Mouse (Mus musculus) lung, adult 2 months (tissue): Measurements from ENCODE around the gene Nutm1. TPM values are rescaled to one million over a fixed set of nuclear protein-coding genes. Genes with fewer than 3 reads are reported as not detected.
A peak's percentile ranks its signal among the peaks of the same experiment; 100 is the strongest.

Experiments used
- DNase-seq: peaks from one replicate; pipeline ENCODE4 v3.0.0; 2022
- H3K4me1 ChIP-seq: fragments of 200-500 bp; 2 replicates; pipeline ENCODE4 v1.6.1; 2011; ENCODE audit warnings: low read length; ENCODE audit not compliant: control insufficient read depth, insufficient read depth
- H3K4me3 ChIP-seq: fragments of 200-500 bp; replicated peaks from 2 replicates; pipeline ENCODE3; 2011; ENCODE audit warnings: low read depth, mild to moderate bottlenecking, control low read depth, low read length; ENCODE audit errors: extremely low read depth
- CTCF ChIP-seq: fragments of 200-500 bp; IDR thresholded peaks from 2 replicates; pipeline ENCODE4 v1.5.1; 2011; ENCODE audit warnings: mild to moderate bottlenecking, low read length, control low read depth; ENCODE audit not compliant: insufficient read depth
- POLR2A ChIP-seq: fragments of 200-500 bp; IDR thresholded peaks from 2 replicates; pipeline ENCODE4 v1.6.1; 2011; ENCODE audit warnings: low read depth, mild to moderate bottlenecking, control low read depth, low read length, borderline replicate concordance; ENCODE audit errors: extremely low read depth
- WGBS: fragments of 180-500 bp; shearing (Covaris S2); methylation state at CpG from one replicate; pipeline ENCODE4 v1.1.7; 2018; 5-methylcytosine and 5-hydroxymethylcytosine counted together
- polyA plus RNA-seq: library from polyadenylated mRNA; depleted of rRNA; stranded (reverse); fragments of >200 nt; gene quantifications from 2 replicates; pipeline ENCODE4 v1.2.3, GENCODE M21; 2012

Gene Nutm1
- polyA plus RNA-seq, 1 experiment = not detected

- under 1% methylated on average over 94 of the region's 94 CpGs for WGBS
These were observed 19.7 kb downstream of the Nutm1 start, which contains the start of gene Lpcat4 for GRCm38 (mm10) chr2:112239212-112239934. Gene Lpcat4, plus strand, starts transcription at chr2:112239468.

GRCm38 (mm10) chr2:112238006-112238405, 21.1 kb downstream of the Nutm1 start:
- TF ChIP-seq POLR2A (no peak), CTCF (no peak)
- no peak for DNase-seq
- 13% methylated on average over 4 of the region's 4 CpGs for WGBS
- Histone ChIP-seq H3K4me1 (no peaks in the 10 kb centered on the region), H3K4me3 (no peak overlapping the region)

More at GRCm38 (mm10) chr2:112239212-112239934, 19.7 kb downstream of the Nutm1 start, which contains the start of gene Lpcat4:
- TF ChIP-seq POLR2A (peak; percentile 44; the same call in 1 of the 2 replicates), CTCF (peak; percentile 55)
- peak; percentile 88 for DNase-seq
- Histone ChIP-seq H3K4me1 (no peaks in the 10 kb centered on the region), H3K4me3 (peak within 1 kb of the TSS; percentile 81)

GRCm38 (mm10) chr2:112236620-112237019, 22.5 kb downstream of the Nutm1 start:
- DNase-seq = no peak
- Histone ChIP-seq H3K4me1 (no peaks in the 10 kb centered on the region), H3K4me3 (no peak overlapping the region)
- WGBS = 81% methylated on average over 2 of the region's 2 CpGs
- TF ChIP-seq CTCF (no peak), POLR2A (no peak)

DNA sequence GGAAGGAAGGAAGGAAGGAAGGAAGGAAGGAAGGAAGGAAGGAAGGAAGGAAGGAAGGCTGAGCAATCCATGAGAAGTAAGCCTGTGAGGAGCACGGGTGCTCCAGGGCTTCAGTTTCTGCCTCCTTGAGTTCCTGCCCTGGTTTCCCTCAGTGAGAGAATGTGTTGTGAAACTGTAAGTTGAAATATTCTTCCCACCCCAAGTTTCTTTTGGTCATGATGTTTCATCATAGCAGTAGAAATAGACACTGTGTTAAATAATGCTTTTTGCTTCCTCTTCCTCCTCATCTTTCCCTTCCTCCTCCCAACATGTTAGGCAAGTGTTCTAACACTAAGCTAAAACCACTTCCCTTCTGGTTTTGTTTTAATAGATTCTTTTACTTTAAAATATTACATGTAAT, 26.5 kb downstream of the Nutm1 start:
- TF ChIP-seq CTCF = no peak
- no peak for TF ChIP-seq POLR2A
- DNase-seq = no peak
- Histone ChIP-seq H3K4me1 (no peaks in the 10 kb centered on the region), H3K4me3 (no peak overlapping the region)
- WGBS = 50% methylated on average over 1 of the region's 1 CpGs

DNA sequence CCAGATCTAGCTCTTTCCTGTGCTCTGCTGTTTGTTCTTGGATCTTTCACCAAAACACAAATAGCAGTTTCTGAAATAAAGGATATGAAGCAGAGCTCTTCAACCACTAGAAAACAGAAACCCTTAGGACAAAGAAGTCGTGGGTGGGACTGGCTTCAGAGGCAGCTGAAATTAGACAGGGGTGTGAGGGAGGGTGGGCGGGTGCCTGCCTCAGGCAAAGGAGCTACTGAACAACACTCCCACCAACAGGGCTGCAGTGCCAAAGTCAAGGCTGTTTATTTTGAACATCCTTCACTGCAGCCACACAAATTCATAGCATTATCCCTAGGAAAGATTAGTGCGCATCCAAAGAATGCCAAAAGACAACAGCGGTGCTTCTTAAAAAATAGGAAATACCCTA, 34.7 kb downstream of the Nutm1 start:
- TF ChIP-seq POLR2A (no peak), CTCF (no peak)
- no peaks in the 10 kb centered on the region for H3K4me1 ChIP-seq
- H3K4me3 ChIP-seq = no peak overlapping the region
- DNase-seq = no peak
- 54% methylated on average over 4 of the region's 4 CpGs for WGBS

GRCm38 (mm10) chr2:112222607-112223006, 36.5 kb downstream of the Nutm1 start:
- Histone ChIP-seq H3K4me1 (no peaks in the 10 kb centered on the region), H3K4me3 (no peak overlapping the region)
- WGBS = 43% methylated on average over 5 of the region's 5 CpGs
- TF ChIP-seq CTCF (no peak), POLR2A (no peak)
- no peak for DNase-seq

DNA sequence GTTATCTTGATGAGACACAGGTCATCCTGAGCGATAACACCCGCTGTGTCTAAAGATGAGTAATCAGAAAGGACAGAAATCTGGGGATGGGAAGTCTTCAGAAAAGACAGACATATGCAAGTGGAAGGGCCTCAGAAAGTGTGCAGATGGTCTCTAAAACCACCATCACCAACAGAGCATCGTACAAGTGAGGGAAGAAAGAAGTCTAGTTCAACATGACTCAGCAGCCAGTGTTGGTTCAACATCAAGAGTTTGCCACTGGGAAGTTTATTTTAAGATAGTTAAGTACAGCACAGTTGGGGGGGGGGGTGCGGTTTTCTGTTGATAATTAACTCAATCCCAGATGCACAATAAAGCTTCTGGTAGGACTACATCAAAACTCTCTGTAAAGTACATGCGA, 38.2 kb downstream of the Nutm1 start:
- WGBS = 77% methylated on average over 5 of the region's 5 CpGs
- Histone ChIP-seq H3K4me3 (no peak overlapping the region), H3K4me1 (no peaks in the 10 kb centered on the region)
- no peak for TF ChIP-seq POLR2A
- no peak for TF ChIP-seq CTCF
- DNase-seq = no peak

DNA sequence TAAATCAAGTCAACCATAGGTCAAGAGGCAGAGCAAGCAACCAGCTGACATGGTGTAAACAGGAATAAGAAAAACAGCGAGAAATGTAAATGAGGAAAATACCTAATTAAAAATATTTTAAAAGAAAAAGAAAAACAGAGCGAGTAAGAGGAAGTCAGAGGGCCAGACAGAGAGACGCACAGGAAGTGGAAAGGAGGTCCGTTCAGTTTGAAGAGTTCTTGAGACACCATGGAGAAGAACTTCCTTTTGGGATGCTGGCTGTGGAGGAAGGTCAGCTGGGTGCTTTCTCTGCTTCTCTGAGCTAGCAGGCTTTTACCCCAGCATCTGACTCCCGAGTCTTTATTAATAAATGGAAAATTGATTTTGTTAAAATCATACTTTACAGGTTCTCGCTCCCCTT, 41.5 kb downstream of the Nutm1 start:
- 45% methylated on average over 6 of the region's 6 CpGs for WGBS
- H3K4me1 ChIP-seq = no peaks in the 10 kb centered on the region
- DNase-seq = no peak
- H3K4me3 ChIP-seq = no peak overlapping the region
- no peak for TF ChIP-seq CTCF
- TF ChIP-seq POLR2A = no peak

- no peak overlapping the region for H3K4me3 ChIP-seq
- DNase-seq = no peak
- H3K4me1 ChIP-seq = no peaks in the 10 kb centered on the region
- whole genome bisulfite sequencing = 9% methylated on average over 1 of the region's 1 CpGs
- TF ChIP-seq CTCF = peak; percentile 33; the same call in 1 of the 2 replicates
- no peak for TF ChIP-seq POLR2A
These were observed 43.1 kb downstream of the Nutm1 start for GRCm38 (mm10) chr2:112215977-112216376.

GRCm38 (mm10) chr2:112210699-112211098, 48.4 kb downstream of the Nutm1 start:
- 66% methylated on average over 2 of the region's 2 CpGs for WGBS
- no peak for DNase-seq
- TF ChIP-seq POLR2A (no peak), CTCF (no peak)
- Histone ChIP-seq H3K4me1 (no peaks in the 10 kb centered on the region), H3K4me3 (no peak overlapping the region)
